Mouse (Mus musculus): ENCODE measurements around the gene Sys1. TPM values are rescaled to one million over a fixed set of nuclear protein-coding genes. Genes with fewer than 3 reads are reported as not detected.

Sys1 gene
- polyA plus RNA-seq, 2 experiments: 48.4 to 73.1 TPM

GRCm38 (mm10) chr2:164433278-164433895 is 23.4 kb upstream of the Sys1 start:
- DNase-seq (ENCODE audit: low spot score): no peak
- Histone ChIP-seq H3K9me3 (ENCODE audit: control insufficient read depth, low read length) (no peaks in the 10 kb centered on the region), H3K4me1 (ENCODE audit: control insufficient read depth, insufficient read depth, low read length) (peaks cover 75% of the 10 kb centered on the region), H3K27me3 (ENCODE audit: control insufficient read depth, insufficient read depth, low read length) (no peaks in the 10 kb centered on the region), H3K4me2 (replicated peaks; ENCODE audit: low read depth, low read length, severe bottlenecking) (peak overlapping the region; percentile 20), H3K4me3 (replicated peaks; ENCODE audit: low read length) (no peak overlapping the region), H3K27ac (replicated peaks; ENCODE audit: low read depth, low read length) (0 out of 2 replicates have a peak overlapping the region, but pooled peaks have one; percentile 26), H3K36me3 (ENCODE audit: control insufficient read depth, insufficient read depth, low read length) (peaks cover 11% of the 10 kb centered on the region), H3K9ac (ENCODE audit: low read depth, low read length, severe bottlenecking) (0 out of 2 replicates have a peak overlapping the region, but pooled peaks have one; percentile 12)
- WGBS: 69% methylated on average over 9 of the region's 9 CpGs
- no peak for ATAC-seq (ENCODE audit: low FRiP score, low read depth)
- TF ChIP-seq POLR2A (IDR thresholded peaks at IDR 0.05; ENCODE audit: borderline replicate concordance, extremely low read depth, insufficient read depth, insufficient read length): no peak

GRCm38 (mm10) chr2:164434681-164435080 is 22.1 kb upstream of the Sys1 start:
- no peak for DNase-seq (ENCODE audit: low spot score)
- Histone ChIP-seq H3K9ac (ENCODE audit: low read depth, low read length, severe bottlenecking) (no peak overlapping the region), H3K36me3 (ENCODE audit: control insufficient read depth, insufficient read depth, low read length) (peaks cover 3% of the 10 kb centered on the region; the same call in 1 of the 2 replicates), H3K27ac (replicated peaks; ENCODE audit: low read depth, low read length) (no peak overlapping the region), H3K4me1 (ENCODE audit: control insufficient read depth, insufficient read depth, low read length) (peaks cover 81% of the 10 kb centered on the region), H3K4me3 (replicated peaks; ENCODE audit: low read length) (no peak overlapping the region), H3K9me3 (ENCODE audit: control insufficient read depth, low read length) (no peaks in the 10 kb centered on the region), H3K4me2 (replicated peaks; ENCODE audit: low read depth, low read length, severe bottlenecking) (no peak overlapping the region), H3K27me3 (ENCODE audit: control insufficient read depth, insufficient read depth, low read length) (no peaks in the 10 kb centered on the region)
- WGBS: 42% methylated on average over 3 of the region's 3 CpGs
- no peak for ATAC-seq (ENCODE audit: low FRiP score, low read depth)
- no peak for TF ChIP-seq POLR2A (IDR thresholded peaks at IDR 0.05; ENCODE audit: borderline replicate concordance, extremely low read depth, insufficient read depth, insufficient read length)

GRCm38 (mm10) chr2:164435216-164436090 is 21.3 kb upstream of the Sys1 start:
- H3K27ac ChIP-seq (replicated peaks; ENCODE audit: low read depth, low read length): no peak overlapping the region
- H3K36me3 ChIP-seq (ENCODE audit: control insufficient read depth, insufficient read depth, low read length): no peaks in the 10 kb centered on the region
- no peak for TF ChIP-seq POLR2A (IDR thresholded peaks at IDR 0.05; ENCODE audit: borderline replicate concordance, extremely low read depth, insufficient read depth, insufficient read length)
- ATAC-seq (ENCODE audit: low FRiP score, low read depth) (no peak), DNase-seq (ENCODE audit: low spot score) (no peak)
- no peaks in the 10 kb centered on the region for H3K9me3 ChIP-seq (ENCODE audit: control insufficient read depth, low read length)
- no peak overlapping the region for H3K4me3 ChIP-seq (replicated peaks; ENCODE audit: low read length)
- H3K4me1 ChIP-seq (ENCODE audit: control insufficient read depth, insufficient read depth, low read length): peaks cover 84% of the 10 kb centered on the region
- 34% methylated on average over 5 of the region's 5 CpGs for WGBS
- no peaks in the 10 kb centered on the region for H3K27me3 ChIP-seq (ENCODE audit: control insufficient read depth, insufficient read depth, low read length)
- H3K4me2 ChIP-seq (replicated peaks; ENCODE audit: low read depth, low read length, severe bottlenecking): no peak overlapping the region
- no peak overlapping the region for H3K9ac ChIP-seq (ENCODE audit: low read depth, low read length, severe bottlenecking)

GRCm38 (mm10) chr2:164436215-164436913 is 20.4 kb upstream of the Sys1 start:
- peaks cover 85% of the 10 kb centered on the region for H3K4me1 ChIP-seq (ENCODE audit: control insufficient read depth, insufficient read depth, low read length)
- no peak for DNase-seq (ENCODE audit: low spot score)
- peak overlapping the region; percentile 13; the same call in 1 of the 2 replicates for H3K4me2 ChIP-seq (replicated peaks; ENCODE audit: low read depth, low read length, severe bottlenecking)
- ATAC-seq (ENCODE audit: low FRiP score, low read depth): 0 out of 2 replicates have a peak, but pooled peaks have one; percentile 8
- no peak overlapping the region for H3K9ac ChIP-seq (ENCODE audit: low read depth, low read length, severe bottlenecking)
- no peak overlapping the region for H3K4me3 ChIP-seq (replicated peaks; ENCODE audit: low read length)
- 17% methylated on average over 8 of the region's 8 CpGs for WGBS
- no peaks in the 10 kb centered on the region for H3K9me3 ChIP-seq (ENCODE audit: control insufficient read depth, low read length)
- H3K27ac ChIP-seq (replicated peaks; ENCODE audit: low read depth, low read length): peak overlapping the region; percentile 55
- no peaks in the 10 kb centered on the region for H3K27me3 ChIP-seq (ENCODE audit: control insufficient read depth, insufficient read depth, low read length)
- no peaks in the 10 kb centered on the region for H3K36me3 ChIP-seq (ENCODE audit: control insufficient read depth, insufficient read depth, low read length)
- no peak for TF ChIP-seq POLR2A (IDR thresholded peaks at IDR 0.05; ENCODE audit: borderline replicate concordance, extremely low read depth, insufficient read depth, insufficient read length)

GRCm38 (mm10) chr2:164436961-164437360 is 19.8 kb upstream of the Sys1 start:
- Histone ChIP-seq H3K27me3 (ENCODE audit: control insufficient read depth, insufficient read depth, low read length) (no peaks in the 10 kb centered on the region), H3K4me1 (ENCODE audit: control insufficient read depth, insufficient read depth, low read length) (peaks cover 83% of the 10 kb centered on the region), H3K9ac (ENCODE audit: low read depth, low read length, severe bottlenecking) (no peak overlapping the region), H3K4me3 (replicated peaks; ENCODE audit: low read length) (no peak overlapping the region), H3K27ac (replicated peaks; ENCODE audit: low read depth, low read length) (peak overlapping the region; percentile 55), H3K36me3 (ENCODE audit: control insufficient read depth, insufficient read depth, low read length) (no peaks in the 10 kb centered on the region), H3K4me2 (replicated peaks; ENCODE audit: low read depth, low read length, severe bottlenecking) (no peak overlapping the region), H3K9me3 (ENCODE audit: control insufficient read depth, low read length) (no peaks in the 10 kb centered on the region)
- no peak for TF ChIP-seq POLR2A (IDR thresholded peaks at IDR 0.05; ENCODE audit: borderline replicate concordance, extremely low read depth, insufficient read depth, insufficient read length)
- no peak for DNase-seq (ENCODE audit: low spot score)
- WGBS: 45% methylated on average over 3 of the region's 3 CpGs
- peak; percentile 36 for ATAC-seq (ENCODE audit: low FRiP score, low read depth)

Measured in limb, embryonic 14.5 days (tissue).